Mouse (Mus musculus): ENCODE measurements around the gene Fkbp8. TPM values are rescaled to one million over a fixed set of nuclear protein-coding genes. Genes with fewer than 3 reads are reported as not detected.

Fkbp8 gene
- total RNA-seq, 2 experiments from 2014 or later: 75.1 to 146 TPM

Other genes with a start within 250 kb of the Fkbp8 start
- gene Homer3, start 244.9 kb upstream of the Fkbp8 start, total RNA-seq (2015): 1.6 and 3.5 TPM in 2 replicates
- gene Homer3, start 244.9 kb upstream of the Fkbp8 start, total RNA-seq (2017): 2.9 and 8.0 TPM in 2 replicates
- gene Ddx49, start 225.2 kb upstream of the Fkbp8 start, total RNA-seq (2015): 17.9 and 19.9 TPM in 2 replicates
- 53.6 and 81.7 TPM in 2 replicates for gene Ddx49, start 225.2 kb upstream of the Fkbp8 start, total RNA-seq (2017)
- gene Cope, start 225.2 kb upstream of the Fkbp8 start, total RNA-seq (2015): 163 and 178 TPM in 2 replicates
- gene Cope, start 225.2 kb upstream of the Fkbp8 start, total RNA-seq (2017): 89.1 and 96.1 TPM in 2 replicates
- not detected in 2 replicates for gene Cers1, start 211.9 kb upstream of the Fkbp8 start, total RNA-seq (2015)
- gene Cers1, start 211.9 kb upstream of the Fkbp8 start, total RNA-seq (2017): not detected in 2 replicates
- gene Gdf1, start 197.9 kb upstream of the Fkbp8 start, total RNA-seq (2015): not detected in 2 replicates
- gene Gdf1, start 197.9 kb upstream of the Fkbp8 start, total RNA-seq (2017): not detected in 2 replicates
- gene Upf1, start 174.4 kb upstream of the Fkbp8 start, total RNA-seq (2015): 10.9 and 11.7 TPM in 2 replicates
- 24.4 and 30.7 TPM in 2 replicates for gene Upf1, start 174.4 kb upstream of the Fkbp8 start, total RNA-seq (2017)
- not detected in 2 replicates for gene Comp, start 154.2 kb upstream of the Fkbp8 start, total RNA-seq (2015)
- 0.12 TPM in 1 of 2 replicates, not detected in the other for gene Comp, start 154.2 kb upstream of the Fkbp8 start, total RNA-seq (2017)
- gene Crtc1, start 88.1 kb upstream of the Fkbp8 start, total RNA-seq (2015): 2.7 and 3.9 TPM in 2 replicates
- 2.2 TPM in 2 replicates for gene Crtc1, start 88.1 kb upstream of the Fkbp8 start, total RNA-seq (2017)
- 1.6 and 2.4 TPM in 2 replicates for gene Klhl26, start 50.8 kb upstream of the Fkbp8 start, total RNA-seq (2015)
- 3.6 and 5.4 TPM in 2 replicates for gene Klhl26, start 50.8 kb upstream of the Fkbp8 start, total RNA-seq (2017)
- not detected in 2 replicates for gene Tmem59l, start 40.4 kb upstream of the Fkbp8 start, total RNA-seq (2015)
- gene Tmem59l, start 40.4 kb upstream of the Fkbp8 start, total RNA-seq (2017): not detected in 2 replicates
- gene Crlf1, start 34.6 kb upstream of the Fkbp8 start, total RNA-seq (2015): not detected in 2 replicates
- not detected in 2 replicates for gene Crlf1, start 34.6 kb upstream of the Fkbp8 start, total RNA-seq (2017)
- gene Rex1bd, start 21.0 kb upstream of the Fkbp8 start, total RNA-seq (2015): 40.4 and 47.5 TPM in 2 replicates
- 37.3 and 43.7 TPM in 2 replicates for gene Rex1bd, start 21.0 kb upstream of the Fkbp8 start, total RNA-seq (2017)
- 2,237 and 2,370 TPM in 2 replicates for gene Uba52, start 16.9 kb upstream of the Fkbp8 start, total RNA-seq (2015)
- 4,162 and 4,635 TPM in 2 replicates for gene Uba52, start 16.9 kb upstream of the Fkbp8 start, total RNA-seq (2017)
- 88.7 and 114 TPM in 2 replicates for gene Kxd1, start 232 bp downstream of the Fkbp8 start, total RNA-seq (2015)
- gene Kxd1, start 232 bp downstream of the Fkbp8 start, total RNA-seq (2017): 71.4 and 80.6 TPM in 2 replicates
- 9.3 and 12.5 TPM in 2 replicates for gene Ell, start 11.7 kb downstream of the Fkbp8 start, total RNA-seq (2015)
- 11.1 and 11.9 TPM in 2 replicates for gene Ell, start 11.7 kb downstream of the Fkbp8 start, total RNA-seq (2017)
- 11.8 and 11.9 TPM in 2 replicates for gene Isyna1, start 66.6 kb downstream of the Fkbp8 start, total RNA-seq (2015)
- 13.9 and 15.7 TPM in 2 replicates for gene Isyna1, start 66.6 kb downstream of the Fkbp8 start, total RNA-seq (2017)
- gene Ssbp4, start 81.1 kb downstream of the Fkbp8 start, total RNA-seq (2015): 35.7 and 38.2 TPM in 2 replicates
- gene Ssbp4, start 81.1 kb downstream of the Fkbp8 start, total RNA-seq (2017): 61.3 and 76.1 TPM in 2 replicates
- 62.2 and 64.6 TPM in 2 replicates for gene Lrrc25, start 88.4 kb downstream of the Fkbp8 start, total RNA-seq (2015)
- gene Lrrc25, start 88.4 kb downstream of the Fkbp8 start, total RNA-seq (2017): 29.3 and 33.8 TPM in 2 replicates
- not detected in 2 replicates for gene Gdf15, start 104.7 kb downstream of the Fkbp8 start, total RNA-seq (2015)
- not detected in 2 replicates for gene Gdf15, start 104.7 kb downstream of the Fkbp8 start, total RNA-seq (2017)
- 5.7 and 6.8 TPM in 2 replicates for gene Pgpep1, start 132.7 kb downstream of the Fkbp8 start, total RNA-seq (2015)
- gene Pgpep1, start 132.7 kb downstream of the Fkbp8 start, total RNA-seq (2017): 1.5 and 4.0 TPM in 2 replicates
- gene Lsm4, start 145.5 kb downstream of the Fkbp8 start, total RNA-seq (2015): 82.1 and 84.4 TPM in 2 replicates
- gene Lsm4, start 145.5 kb downstream of the Fkbp8 start, total RNA-seq (2017): 106 and 151 TPM in 2 replicates
- gene Jund, start 171.2 kb downstream of the Fkbp8 start, total RNA-seq (2015): 26.7 and 44.1 TPM in 2 replicates
- gene Jund, start 171.2 kb downstream of the Fkbp8 start, total RNA-seq (2017): 24.0 and 28.9 TPM in 2 replicates
- 0.11 and 0.27 TPM in 2 replicates for gene Iqcn, start 175.7 kb downstream of the Fkbp8 start, total RNA-seq (2015)
- gene Iqcn, start 175.7 kb downstream of the Fkbp8 start, total RNA-seq (2017): 0.04 TPM in 1 of 2 replicates, not detected in the other
- gene Gm3336, start 190.8 kb downstream of the Fkbp8 start, total RNA-seq (2015): not detected in 2 replicates
- not detected in 2 replicates for gene Gm3336, start 190.8 kb downstream of the Fkbp8 start, total RNA-seq (2017)
- gene Pde4c, start 196.0 kb downstream of the Fkbp8 start, total RNA-seq (2015): not detected in 2 replicates
- gene Pde4c, start 196.0 kb downstream of the Fkbp8 start, total RNA-seq (2017): not detected in 2 replicates
- 3.3 and 5.8 TPM in 2 replicates for gene Rab3a, start 227.0 kb downstream of the Fkbp8 start, total RNA-seq (2015)
- 2.1 and 5.1 TPM in 2 replicates for gene Rab3a, start 227.0 kb downstream of the Fkbp8 start, total RNA-seq (2017)
- 34.4 and 44.7 TPM in 2 replicates for gene Mpv17l2, start 233.2 kb downstream of the Fkbp8 start, total RNA-seq (2015)
- gene Mpv17l2, start 233.2 kb downstream of the Fkbp8 start, total RNA-seq (2017): 8.4 and 15.9 TPM in 2 replicates
- gene Pik3r2, start 249.0 kb downstream of the Fkbp8 start, total RNA-seq (2015): 4.6 and 5.0 TPM in 2 replicates
- gene Pik3r2, start 249.0 kb downstream of the Fkbp8 start, total RNA-seq (2017): 14.7 and 14.9 TPM in 2 replicates